ENCODE assay signal across 8 mouse cellular contexts in genomic region chr11:43549701-43550100, GRCm38 (mm10). TPM values are rescaled to one million over a fixed set of nuclear protein-coding genes. Genes with fewer than 3 reads are reported as not detected.
DNase-seq lines count a peak whose midpoint lies in the region; ATAC-seq and TF ChIP-seq lines count a peak whose summit lies in the region.

No protein-coding gene starts in this region.

- no peak for ATAC-seq in neural tube, embryonic 13.5 days (ENCODE audit: low read depth)

- H3K9ac ChIP-seq in neural tube, embryonic 13.5 days, result no peak overlapping the region

- no peak overlapping the region for H3K4me3 ChIP-seq in neural tube, embryonic 13.5 days
- no peak overlapping the region for H3K4me3 ChIP-seq in gastrocnemius, adult 2 months

- DNase-seq in neural tube, embryonic 10.5 days (ENCODE audit: extremely low spot score, low spot score), result no peak
- peak; percentile 76 for DNase-seq in gastrocnemius, adult 2 months
- DNase-seq in kidney, adult 11 months, result peak; percentile 87
- DNase-seq in lung, adult 18-20 months, result peak; percentile 54 to 72
- no peak for DNase-seq in right cerebral cortex, postnatal 14 days
- DNase-seq in spleen, postnatal 14 days (ENCODE audit: low spot score in 2 of 2), result no peak
- DNase-seq in left cerebral cortex, postnatal 10 days (ENCODE audit: extremely low spot score in 1 of 2, low spot score in 2 of 2), result no peak

- no peak for TF ChIP-seq CTCF in gastrocnemius, adult 2 months (IDR thresholded peaks at IDR 0.05)

- H3K4me1 ChIP-seq in neural tube, embryonic 13.5 days (replicated peaks), result peaks cover 27% of the 10 kb centered on the region

- intact Hi-C loops in gastrocnemius, adult 2 months (cut with DNase I), result no loop called here
- intact Hi-C loops in left cerebral cortex, postnatal 10 days (cut with DNase I), result no loop called here

- H3K27ac ChIP-seq in neural tube, embryonic 13.5 days (replicated peaks), result 0 out of 2 replicates have a peak overlapping the region, but pooled peaks have one; percentile 1
- H3K27ac ChIP-seq in gastrocnemius, adult 2 months, result no peak overlapping the region

- no peak overlapping the region for H3K4me2 ChIP-seq in neural tube, embryonic 13.5 days

- WGBS in neural tube, embryonic 13.5 days, result 62% methylated on average over 11 of the region's 11 CpGs

- H3K9me3 ChIP-seq in neural tube, embryonic 13.5 days, result no peaks in the 10 kb centered on the region

- no peaks in the 10 kb centered on the region for H3K27me3 ChIP-seq in neural tube, embryonic 13.5 days

- H3K36me3 ChIP-seq in neural tube, embryonic 13.5 days, result no peaks in the 10 kb centered on the region

RNA-seq across cellular contexts. Expression of gene Ccnjl, which starts 21.1 kb away (rescaled TPM):
- polyA plus RNA-seq in neural tube, embryonic 13.5 days (2015; fragmentation: Nextera tagmentation; extraction: Ambion mirVana), result 20.9 and 26.7 TPM in 2 replicates
- under 1 TPM in 1 of 2 experiments, not detected in 1; 0.33 TPM for total RNA-seq in gastrocnemius, adult 2 months (2021)
- total RNA-seq in left cerebral cortex, postnatal 10 days (2021), result 1 to 10 TPM; 4.4 to 5.2 TPM

RNA-seq across cellular contexts. Expression of gene 4933415A04Rik, which starts 37.1 kb away (rescaled TPM):
- 7.1 and 7.3 TPM in 2 replicates for polyA plus RNA-seq in neural tube, embryonic 13.5 days (2015; fragmentation: Nextera tagmentation; extraction: Ambion mirVana)
- total RNA-seq in gastrocnemius, adult 2 months (2021), result not detected
- total RNA-seq in left cerebral cortex, postnatal 10 days (2021), result 1 to 10 TPM; 1.6 TPM

RNA-seq across cellular contexts. Expression of gene Fabp6, which starts 51.6 kb away (rescaled TPM):
- polyA plus RNA-seq in neural tube, embryonic 13.5 days (2015; fragmentation: Nextera tagmentation; extraction: Ambion mirVana), result not detected in 2 replicates
- not detected for total RNA-seq in gastrocnemius, adult 2 months (2021)
- total RNA-seq in left cerebral cortex, postnatal 10 days (2021), result not detected

Comparison
In these comparisons a context has a peak if more than half of its experiments do, and no peak if none do; other contexts are left out.
1. DNase-seq: peak in gastrocnemius, adult 2 months (single experiment), kidney, adult 11 months (single experiment) and lung, adult 18-20 months (2 of 2); none in neural tube, embryonic 10.5 days (single experiment), right cerebral cortex, postnatal 14 days (single experiment), spleen, postnatal 14 days (0 of 2) and left cerebral cortex, postnatal 10 days (0 of 2).
2. RNA of gene Ccnjl, which starts 21.1 kb away (total RNA-seq): 4.4 to 5.2 TPM in left cerebral cortex, postnatal 10 days; 0.33 TPM in gastrocnemius, adult 2 months; every median in the first group is over 4 times any median in the second.